In the genomic region with DNA sequence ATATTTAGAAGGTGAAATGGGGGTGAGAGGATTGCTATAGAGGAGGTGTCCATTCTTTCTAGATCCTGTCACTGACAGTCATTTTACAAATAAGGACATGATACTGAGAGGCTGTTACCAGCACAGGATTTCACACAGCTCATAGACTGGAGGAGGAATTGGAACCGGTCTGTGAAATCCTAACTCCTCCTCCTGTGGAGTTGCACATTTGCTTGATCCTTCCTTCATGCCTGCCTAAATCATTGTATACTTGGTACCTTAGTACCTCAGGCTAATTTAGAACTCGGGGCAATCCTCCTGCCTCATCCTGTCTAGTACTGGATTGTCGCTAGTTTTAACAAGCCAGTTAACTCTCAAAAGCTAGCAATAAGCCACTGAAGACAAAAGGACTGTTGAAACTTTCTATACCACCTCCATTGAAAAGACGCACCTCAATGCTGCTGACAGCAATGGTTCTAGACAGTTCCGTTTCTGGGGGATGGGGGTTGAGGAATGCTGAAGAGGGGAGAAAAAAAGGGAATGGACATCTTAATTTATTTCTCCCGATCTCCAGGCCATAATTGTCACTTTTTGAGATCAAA, we compare ENCODE assay signal across 9 mouse cellular contexts. TPM values are rescaled to one million over a fixed set of nuclear protein-coding genes. Genes with fewer than 3 reads are reported as not detected.
DNase-seq lines count a peak whose midpoint lies in the region; ATAC-seq lines count a peak whose summit lies in the region.
"Had no signal": no experiment of that assay in that cellular context is flagged by ENCODE, and none has a peak within 500 bp of the region (broad histone marks: within the 10 kb centered on the region; RNA-seq: fewer than 3 reads in every experiment).

No protein-coding gene starts in this region.

- peak overlapping the region; percentile 64 for H3K27ac ChIP-seq in kidney, embryonic 16.5 days (ENCODE audit: low read length)
- peak overlapping the region; percentile 95 for H3K27ac ChIP-seq in hindbrain, embryonic 15.5 days (replicated peaks)
- H3K27ac ChIP-seq in midbrain, embryonic 15.5 days = peak overlapping the region; percentile 94

- no peak for DNase-seq in kidney, adult 9 months
- no peak for DNase-seq in MN1 (ENCODE audit: low spot score)
- no peak for DNase-seq in B cell, adult 2 months
- DNase-seq in adrenal gland, adult 18-20 months (ENCODE audit: low spot score in 2 of 2) = no peak

- no peak; the same call in 1 of the 2 replicates for ATAC-seq in kidney, embryonic 16.5 days (ENCODE audit: low FRiP score, low TSS enrichment)
- peak; percentile 16 for ATAC-seq in common myeloid progenitor, adult 5-6 weeks (replicated peaks; ENCODE audit: low read depth, poor library complexity, severe bottlenecking)
- ATAC-seq in hindbrain, embryonic 15.5 days (ENCODE audit: low FRiP score, low read depth) = peak; percentile 43; the same call in 1 of the 2 replicates
- peak; percentile 53 for ATAC-seq in midbrain, embryonic 15.5 days (replicated peaks)

- peak overlapping the region; percentile 80 for H3K4me2 ChIP-seq in kidney, embryonic 16.5 days (replicated peaks; ENCODE audit: low read depth, low read length)
- peak overlapping the region; percentile 65 for H3K4me2 ChIP-seq in hindbrain, embryonic 15.5 days
- peak overlapping the region; percentile 84 for H3K4me2 ChIP-seq in midbrain, embryonic 15.5 days

- WGBS in kidney, embryonic 16.5 days = 4% methylated on average over 6 of the region's 6 CpGs
- WGBS in hindbrain, embryonic 15.5 days = 6% methylated on average over 6 of the region's 6 CpGs
- 3% methylated on average over 6 of the region's 6 CpGs for WGBS in midbrain, embryonic 15.5 days

- no peaks in the 10 kb centered on the region for H3K36me3 ChIP-seq in kidney, embryonic 16.5 days (ENCODE audit: insufficient read depth, low read length)
- no peaks in the 10 kb centered on the region for H3K36me3 ChIP-seq in hindbrain, embryonic 15.5 days
- no peaks in the 10 kb centered on the region for H3K36me3 ChIP-seq in midbrain, embryonic 15.5 days (replicated peaks)

- peaks cover 24% of the 10 kb centered on the region for H3K27me3 ChIP-seq in kidney, embryonic 16.5 days (ENCODE audit: insufficient read depth, low read length)
- peaks cover 26% of the 10 kb centered on the region for H3K27me3 ChIP-seq in hindbrain, embryonic 15.5 days
- peaks cover 29% of the 10 kb centered on the region for H3K27me3 ChIP-seq in midbrain, embryonic 15.5 days (replicated peaks)

- H3K9me3 ChIP-seq in kidney, embryonic 16.5 days (ENCODE audit: low read length) = no peaks in the 10 kb centered on the region
- H3K9me3 ChIP-seq in hindbrain, embryonic 15.5 days = no peaks in the 10 kb centered on the region
- H3K9me3 ChIP-seq in midbrain, embryonic 15.5 days = no peaks in the 10 kb centered on the region

- H3K4me3 ChIP-seq in kidney, embryonic 16.5 days (ENCODE audit: low read length) = peak overlapping the region; percentile 89
- H3K4me3 ChIP-seq in hindbrain, embryonic 15.5 days = peak overlapping the region; percentile 83
- H3K4me3 ChIP-seq in midbrain, embryonic 15.5 days = peak overlapping the region; percentile 65

- peak overlapping the region; percentile 93 for H3K9ac ChIP-seq in kidney, embryonic 16.5 days (replicated peaks; ENCODE audit: low read length)
- peak overlapping the region; percentile 90 for H3K9ac ChIP-seq in hindbrain, embryonic 15.5 days
- H3K9ac ChIP-seq in midbrain, embryonic 15.5 days = peak overlapping the region; percentile 82

- H3K4me1 ChIP-seq in kidney, embryonic 16.5 days (ENCODE audit: insufficient read depth, low read length) = peaks cover 36% of the 10 kb centered on the region
- H3K4me1 ChIP-seq in hindbrain, embryonic 15.5 days (replicated peaks) = peaks cover 57% of the 10 kb centered on the region
- H3K4me1 ChIP-seq in midbrain, embryonic 15.5 days = peaks cover 56% of the 10 kb centered on the region

RNA-seq across cellular contexts. Expression of a gene that starts 0.6 kb away (rescaled TPM):
- polyA plus RNA-seq in kidney, embryonic 16.5 days (2015; fragmentation: Nextera tagmentation; extraction: Ambion mirVana) = 97.7 and 101 TPM in 2 replicates
- total RNA-seq in common myeloid progenitor, adult 5-6 weeks (2017) = 50.2 and 52.2 TPM in 2 replicates
- polyA plus RNA-seq in hindbrain, embryonic 15.5 days (2015; fragmentation: Nextera tagmentation; extraction: Ambion mirVana) = 148 and 160 TPM in 2 replicates
- polyA plus RNA-seq in midbrain, embryonic 15.5 days (2015; fragmentation: Nextera tagmentation; extraction: Ambion mirVana) = 162 TPM in 2 replicates
- total RNA-seq in adrenal gland, adult 18-20 months (2021) = 100 to 1,000 TPM; 111 to 138 TPM

RNA-seq across cellular contexts. Expression of a gene that starts 8.9 kb away (rescaled TPM):
- polyA plus RNA-seq in kidney, embryonic 16.5 days (2015; fragmentation: Nextera tagmentation; extraction: Ambion mirVana) = 2.6 and 2.8 TPM in 2 replicates
- total RNA-seq in common myeloid progenitor, adult 5-6 weeks (2017) = not detected in 2 replicates
- polyA plus RNA-seq in hindbrain, embryonic 15.5 days (2015; fragmentation: Nextera tagmentation; extraction: Ambion mirVana) = 9.7 and 9.8 TPM in 2 replicates
- 9.5 and 12.0 TPM in 2 replicates for polyA plus RNA-seq in midbrain, embryonic 15.5 days (2015; fragmentation: Nextera tagmentation; extraction: Ambion mirVana)
- total RNA-seq in adrenal gland, adult 18-20 months (2021) = 1 to 10 TPM; 1.1 to 1.4 TPM
- total RNA-seq: neutrophil, adult 5-6 weeks had no signal

RNA-seq across cellular contexts. Expression of a gene that starts 8.9 kb away (rescaled TPM):
- polyA plus RNA-seq in kidney, embryonic 16.5 days (2015; fragmentation: Nextera tagmentation; extraction: Ambion mirVana) = 7.7 and 8.0 TPM in 2 replicates
- total RNA-seq in common myeloid progenitor, adult 5-6 weeks (2017) = not detected in 2 replicates
- polyA plus RNA-seq in hindbrain, embryonic 15.5 days (2015; fragmentation: Nextera tagmentation; extraction: Ambion mirVana) = 17.8 and 19.3 TPM in 2 replicates
- polyA plus RNA-seq in midbrain, embryonic 15.5 days (2015; fragmentation: Nextera tagmentation; extraction: Ambion mirVana) = 20.8 and 21.6 TPM in 2 replicates
- 1 to 10 TPM; 1.9 to 3.6 TPM for total RNA-seq in adrenal gland, adult 18-20 months (2021)
- total RNA-seq: neutrophil, adult 5-6 weeks had no signal

RNA-seq across cellular contexts. Expression of a gene that starts 29.9 kb away (rescaled TPM):
- 43.0 and 43.9 TPM in 2 replicates for polyA plus RNA-seq in kidney, embryonic 16.5 days (2015; fragmentation: Nextera tagmentation; extraction: Ambion mirVana)
- total RNA-seq in common myeloid progenitor, adult 5-6 weeks (2017) = 0.96 and 3.9 TPM in 2 replicates
- polyA plus RNA-seq in hindbrain, embryonic 15.5 days (2015; fragmentation: Nextera tagmentation; extraction: Ambion mirVana) = 14.9 and 17.8 TPM in 2 replicates
- 10.9 and 15.3 TPM in 2 replicates for polyA plus RNA-seq in midbrain, embryonic 15.5 days (2015; fragmentation: Nextera tagmentation; extraction: Ambion mirVana)
- total RNA-seq in adrenal gland, adult 18-20 months (2021) = 1 to 10 TPM; 4.7 to 6.6 TPM
- total RNA-seq: neutrophil, adult 5-6 weeks had no signal

RNA-seq across cellular contexts. Expression of a gene that starts 39.9 kb away (rescaled TPM):
- 14.2 TPM in 2 replicates for polyA plus RNA-seq in kidney, embryonic 16.5 days (2015; fragmentation: Nextera tagmentation; extraction: Ambion mirVana)
- 40.2 and 58.8 TPM in 2 replicates for total RNA-seq in common myeloid progenitor, adult 5-6 weeks (2017)
- polyA plus RNA-seq in hindbrain, embryonic 15.5 days (2015; fragmentation: Nextera tagmentation; extraction: Ambion mirVana) = 13.8 and 16.3 TPM in 2 replicates
- 13.6 and 15.1 TPM in 2 replicates for polyA plus RNA-seq in midbrain, embryonic 15.5 days (2015; fragmentation: Nextera tagmentation; extraction: Ambion mirVana)
- total RNA-seq in adrenal gland, adult 18-20 months (2021) = 10 to 100 TPM; 20.1 to 20.7 TPM
